Mouse (Mus musculus): ENCODE data around the gene Eef1b2.
A peak's percentile ranks its signal among the peaks of the same experiment; 100 is the strongest.

The Eef1b2 gene

GRCm38 (mm10) chr1:63192306-63193065 lies 15.9 kb downstream of the Eef1b2 start:
- DNase-seq (ENCODE audit: low spot score in 2 of 2) = no peak

GRCm38 (mm10) chr1:63195848-63196512 lies 19.4 kb downstream of the Eef1b2 start:
- no peak for DNase-seq (ENCODE audit: low spot score in 2 of 2)

DNA sequence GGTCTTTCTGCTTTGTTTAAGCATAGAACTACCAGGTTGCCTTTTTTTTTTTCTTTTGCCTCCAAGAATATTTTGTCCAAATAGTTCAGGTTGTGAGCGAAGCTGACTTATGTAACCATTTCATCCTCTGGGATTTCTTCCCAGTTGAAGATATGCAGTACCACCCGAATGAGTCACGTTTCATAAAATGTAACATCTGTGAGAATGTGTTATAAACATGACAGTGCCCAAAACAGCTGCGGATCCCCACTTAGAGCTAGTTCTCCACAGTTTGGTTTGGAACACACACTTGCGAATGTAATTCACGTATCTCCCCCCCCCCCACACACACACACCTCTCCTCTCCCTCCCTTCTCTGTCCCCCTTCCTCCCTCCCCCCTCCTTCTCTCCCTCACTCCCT lies 22.8 kb downstream of the Eef1b2 start:
- DNase-seq (ENCODE audit: low spot score in 2 of 2) = no peak

DNA sequence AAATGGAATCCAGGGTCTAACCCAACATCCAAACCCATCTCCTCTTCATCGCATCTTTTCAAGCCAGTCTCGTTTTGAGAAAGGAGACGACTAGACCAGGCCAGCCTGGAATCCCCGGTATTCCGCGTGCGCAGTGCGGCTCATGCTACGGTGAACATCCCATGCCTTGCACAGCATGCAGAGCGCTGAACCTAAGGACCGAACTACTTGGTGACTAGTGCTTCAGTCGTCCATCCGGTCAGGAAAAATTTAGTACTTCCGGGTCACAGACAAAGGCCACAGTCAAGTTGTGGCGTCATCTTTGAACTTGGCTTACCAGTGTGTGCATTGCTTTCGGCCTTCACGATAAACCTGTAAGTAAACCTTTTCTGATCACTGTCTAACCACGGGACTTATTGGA lies 23.7 kb downstream of the Eef1b2 start:
- DNase-seq (ENCODE audit: low spot score in 2 of 2) = no peak

GRCm38 (mm10) chr1:63201672-63202071 lies 25.0 kb downstream of the Eef1b2 start:
- no peak for DNase-seq (ENCODE audit: low spot score in 2 of 2)

DNA sequence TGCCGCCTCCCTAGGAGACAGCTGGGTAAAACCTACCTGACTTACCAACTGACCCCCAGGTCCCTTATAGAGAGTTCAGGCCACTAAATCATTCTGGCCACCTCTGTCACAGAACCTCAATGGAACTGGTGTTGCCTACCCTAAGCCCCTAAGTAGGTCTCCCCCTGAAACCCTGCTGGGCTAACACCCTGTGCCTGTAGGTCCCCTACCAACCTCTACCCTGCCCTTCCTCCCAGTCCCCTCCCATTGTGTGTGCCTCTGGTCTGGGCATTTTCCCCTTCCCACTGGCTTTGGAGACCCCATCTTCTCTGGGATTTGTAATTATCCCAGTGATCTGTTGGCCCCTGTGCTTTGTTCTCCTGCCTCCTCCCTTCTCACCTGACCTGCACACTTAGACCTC lies 26.8 kb downstream of the Eef1b2 start:
- DNase-seq (ENCODE audit: low spot score in 2 of 2) = no peak

DNA sequence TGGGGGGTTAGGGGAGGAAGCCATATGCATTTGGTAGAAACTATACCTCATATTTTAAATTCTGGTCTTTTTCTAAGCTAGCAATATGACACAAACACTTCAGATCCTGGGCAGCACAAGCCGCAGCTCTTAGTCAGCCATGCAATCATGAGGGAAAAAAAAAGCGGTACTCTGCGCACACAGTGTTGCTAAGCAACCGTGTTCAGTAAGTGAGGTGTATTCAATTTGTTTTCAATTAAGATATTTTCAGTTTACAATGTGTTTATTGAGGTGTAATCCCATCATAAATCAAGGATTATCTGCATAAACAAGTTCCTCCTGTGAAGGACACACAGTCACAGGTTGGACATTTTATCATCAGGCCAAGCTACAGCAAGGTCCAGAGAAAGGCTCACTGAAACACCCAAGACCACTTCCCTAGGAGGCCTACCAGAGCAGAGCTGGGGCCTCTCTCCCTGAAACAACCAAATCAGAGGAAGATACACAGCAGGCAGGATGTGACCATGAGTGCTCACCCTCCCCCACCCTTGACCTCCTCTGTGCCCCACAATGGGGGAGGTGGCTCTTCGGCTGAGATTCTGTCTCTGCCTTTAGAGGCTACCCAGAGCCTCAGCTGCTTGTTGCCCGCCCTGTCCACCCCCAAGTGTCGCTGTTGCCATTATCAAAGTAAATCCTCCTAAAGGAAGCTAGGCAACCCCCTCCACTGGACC lies 27.5 kb downstream of the Eef1b2 start:
- peak; percentile 52 to 66 for DNase-seq (ENCODE audit: low spot score in 2 of 2)

GRCm38 (mm10) chr1:63204660-63205394 lies 28.2 kb downstream of the Eef1b2 start:
- DNase-seq (ENCODE audit: low spot score in 2 of 2) = no peak

GRCm38 (mm10) chr1:63207607-63208006 lies 31.0 kb downstream of the Eef1b2 start:
- no peak for DNase-seq (ENCODE audit: low spot score in 2 of 2)

GRCm38 (mm10) chr1:63209861-63210529 lies 33.4 kb downstream of the Eef1b2 start:
- DNase-seq (ENCODE audit: low spot score in 2 of 2) = no peak

DNA sequence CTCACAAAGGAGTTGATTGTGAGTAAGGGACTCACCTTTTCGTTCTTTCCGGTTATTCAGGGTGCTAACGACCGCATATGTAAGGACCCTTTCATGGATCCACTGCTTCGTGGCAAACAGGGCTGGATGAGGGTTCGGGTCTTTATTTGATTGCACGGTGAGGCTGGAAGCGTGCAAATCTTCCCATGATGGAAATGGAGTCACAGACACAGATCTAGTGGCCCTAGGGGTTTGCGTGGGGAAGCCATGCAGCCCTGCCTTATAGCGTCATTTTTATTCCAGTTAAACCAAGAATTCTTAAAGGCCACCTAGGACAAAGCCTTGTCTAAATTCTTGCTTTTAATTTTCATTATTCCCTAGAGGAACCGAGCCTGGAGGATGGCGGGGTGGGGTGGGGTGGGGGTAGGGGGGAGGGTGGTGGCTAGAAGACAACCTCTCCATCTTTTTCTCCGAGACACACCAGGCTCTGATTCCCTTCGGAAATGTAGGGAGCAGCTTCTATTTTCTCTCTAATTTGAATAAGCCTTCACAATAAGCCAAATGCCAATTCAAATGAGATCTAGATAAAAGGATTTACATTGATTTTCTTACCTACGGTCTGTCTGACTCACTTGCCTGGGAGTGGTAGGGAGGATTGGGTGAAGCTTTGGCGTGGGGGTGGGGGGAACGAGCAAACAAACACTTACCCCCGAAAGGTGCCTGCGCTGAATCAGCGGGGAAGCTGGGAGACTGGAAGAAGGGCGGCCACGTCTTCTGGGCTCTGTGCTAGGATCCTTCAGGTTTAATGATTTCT lies 37.0 kb downstream of the Eef1b2 start:
- DNase-seq (ENCODE audit: low spot score in 2 of 2) = no peak

- no peak for DNase-seq (ENCODE audit: low spot score in 2 of 2)
Measured at GRCm38 (mm10) chr1:63214271-63214558, 37.6 kb downstream of the Eef1b2 start, which contains the start of gene Gpr1. Gene Gpr1 (minus strand): TSS chr1:63214543.

- DNase-seq (ENCODE audit: low spot score in 2 of 2) = no peak
Measured at GRCm38 (mm10) chr1:63214631-63215030, 38.0 kb downstream of the Eef1b2 start.

DNA sequence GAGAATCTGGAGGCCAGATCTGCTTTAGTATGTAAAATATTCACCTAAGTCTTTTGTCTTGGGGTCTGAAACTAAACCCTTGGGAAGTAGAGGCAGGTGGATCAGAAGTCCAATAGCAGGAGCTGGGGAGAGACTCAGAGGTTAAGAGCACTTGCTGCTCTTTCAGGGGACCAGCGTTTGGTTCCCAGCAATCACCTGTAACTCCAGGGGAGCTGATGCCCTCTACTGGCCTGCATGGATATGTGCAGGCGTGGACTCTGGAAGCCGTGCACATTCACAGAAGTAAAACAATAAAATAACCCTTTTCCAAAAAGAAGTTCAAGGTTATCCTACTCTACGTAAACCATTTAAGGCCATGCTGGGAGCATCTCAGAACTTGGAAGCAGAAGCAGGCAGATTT lies 42.7 kb downstream of the Eef1b2 start:
- DNase-seq (ENCODE audit: low spot score in 2 of 2) = no peak

- no peak for DNase-seq (ENCODE audit: low spot score in 2 of 2)
Measured at GRCm38 (mm10) chr1:63225009-63225408, 48.4 kb downstream of the Eef1b2 start.

DNA sequence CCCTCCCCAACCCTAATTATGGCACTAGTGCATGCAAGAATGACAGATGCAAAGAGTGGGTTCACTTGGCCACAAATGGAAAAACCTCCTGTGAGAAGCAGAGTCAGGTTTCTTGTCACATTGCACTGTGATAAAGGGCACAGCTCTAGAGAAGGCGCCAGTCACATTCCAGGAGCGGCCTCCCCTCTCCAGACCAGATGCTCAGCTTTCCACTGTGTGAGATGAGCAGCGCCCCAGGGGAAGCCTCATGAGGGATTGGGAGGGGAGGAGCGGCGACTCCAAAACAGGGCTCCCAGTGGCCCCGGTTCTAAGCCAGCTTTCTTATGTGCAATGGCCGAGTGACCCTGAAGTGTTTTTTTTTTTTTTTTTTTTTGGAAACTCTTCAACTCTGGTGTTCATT lies 49.3 kb downstream of the Eef1b2 start:
- DNase-seq (ENCODE audit: low spot score in 2 of 2) = no peak

- no peak for DNase-seq (ENCODE audit: low spot score in 2 of 2)
Measured at GRCm38 (mm10) chr1:63227241-63227640, 50.6 kb downstream of the Eef1b2 start.
